Mouse (Mus musculus) embryonic facial prominence, embryonic 10.5 days (tissue): ENCODE results near the gene Ptprn2. TPM values are rescaled to one million over a fixed set of nuclear protein-coding genes. Genes with fewer than 3 reads are reported as not detected.

Source experiments
- DNase-seq: peaks from one replicate; pipeline ENCODE4 v3.0.0-alpha.2; 2017; ENCODE audit warnings: low spot score
- H3K27ac ChIP-seq: fragments of 300-500 bp; sonication (generic); replicated peaks from 2 replicates; pipeline ENCODE4 v1.5.1; 2016; ENCODE audit warnings: mild to moderate bottlenecking
- H3K27me3 ChIP-seq: fragments of 300-500 bp; sonication (generic); replicated peaks from 2 replicates; pipeline ENCODE4 v1.6.1; 2016; ENCODE audit warnings: low read depth, mild to moderate bottlenecking; ENCODE audit not compliant: poor library complexity, severe bottlenecking
- H3K36me3 ChIP-seq: fragments of 300-500 bp; sonication (generic); replicated peaks from 2 replicates; pipeline ENCODE4 v1.6.1; 2016; ENCODE audit warnings: mild to moderate bottlenecking, moderate library complexity
- H3K4me1 ChIP-seq: fragments of 300-500 bp; sonication (generic); 2 replicates; pipeline ENCODE4 v1.6.1; 2016
- H3K4me3 ChIP-seq: fragments of 300-500 bp; sonication (generic); 2 replicates; pipeline ENCODE4 v1.5.1; 2016; ENCODE audit warnings: mild to moderate bottlenecking, moderate library complexity
- H3K9me3 ChIP-seq: fragments of 300-500 bp; sonication (generic); 2 replicates; pipeline ENCODE4 v1.6.1; 2016; ENCODE audit warnings: mild to moderate bottlenecking
- WGBS: fragments of 180-500 bp; shearing (Covaris S2); methylation state at CpG from one replicate; pipeline ENCODE4 v1.1.7; 2016; 5-methylcytosine and 5-hydroxymethylcytosine counted together
- polyA plus RNA-seq: library from polyadenylated mRNA; unstranded; fragments of >200 nt; fragmentation: Nextera tagmentation; extraction: Ambion mirVana; gene quantifications from 2 replicates; pipeline ENCODE4 v1.2.1, GENCODE M21; 2016

Ptprn2 gene
- polyA plus RNA-seq = 1.4 and 2.3 TPM in 2 replicates

DNA sequence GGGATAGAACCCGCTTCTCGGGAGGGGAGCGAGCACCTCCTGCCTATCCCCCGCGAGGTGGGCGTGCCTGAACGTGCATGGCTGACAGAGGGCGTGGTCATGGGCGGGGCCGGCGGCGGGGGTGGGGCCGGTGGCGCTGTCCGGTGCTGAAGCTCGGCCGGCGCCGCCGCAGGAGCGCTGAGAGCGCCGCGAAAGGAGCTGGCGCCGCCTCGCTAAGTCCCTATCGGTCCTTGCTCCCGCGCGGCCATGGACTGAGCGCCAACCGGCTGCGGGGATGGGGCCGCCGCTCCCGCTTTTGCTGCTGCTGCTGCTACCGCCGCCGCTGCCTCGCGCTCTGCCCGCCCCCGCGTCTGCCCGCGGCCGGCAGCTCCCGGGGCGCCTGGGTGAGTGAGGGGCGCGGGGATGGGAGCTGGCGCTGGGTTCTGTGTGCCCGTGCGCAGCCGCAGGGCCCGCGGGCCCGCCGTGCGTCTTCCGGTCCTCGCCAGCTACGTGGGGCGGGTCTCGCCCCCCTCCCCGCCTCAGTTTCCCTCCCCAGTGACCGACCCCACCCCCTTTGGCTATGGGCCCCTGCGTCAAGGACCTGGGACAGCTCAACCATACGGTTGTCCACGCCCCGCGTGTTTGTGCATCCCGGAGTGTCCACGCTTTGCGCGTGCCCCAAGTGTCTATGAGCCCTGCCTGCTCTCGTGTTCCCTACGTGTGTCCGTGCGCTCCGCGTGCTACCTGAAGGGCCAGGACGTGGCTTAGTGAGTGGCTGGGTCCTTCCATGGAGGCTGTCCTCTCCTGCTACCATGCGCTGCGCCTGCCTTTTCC, at the start of gene Ptprn2:
Gene Ptprn2, plus strand, starts transcription at position 130 of the 813 bp plus-strand sequence.
- peak; percentile 91 for DNase-seq
- WGBS = under 1% methylated on average over 86 of the region's 86 CpGs
- Histone ChIP-seq H3K27ac (no peak within 1 kb of the TSS; the same call in 1 of the 2 replicates), H3K4me1 (peaks cover 13% of the 10 kb centered on the region), H3K36me3 (no peaks in the 10 kb centered on the region), H3K4me3 (peak within 1 kb of the TSS; percentile 71), H3K27me3 (peaks cover 30% of the 10 kb centered on the region), H3K9me3 (no peaks in the 10 kb centered on the region)

DNA sequence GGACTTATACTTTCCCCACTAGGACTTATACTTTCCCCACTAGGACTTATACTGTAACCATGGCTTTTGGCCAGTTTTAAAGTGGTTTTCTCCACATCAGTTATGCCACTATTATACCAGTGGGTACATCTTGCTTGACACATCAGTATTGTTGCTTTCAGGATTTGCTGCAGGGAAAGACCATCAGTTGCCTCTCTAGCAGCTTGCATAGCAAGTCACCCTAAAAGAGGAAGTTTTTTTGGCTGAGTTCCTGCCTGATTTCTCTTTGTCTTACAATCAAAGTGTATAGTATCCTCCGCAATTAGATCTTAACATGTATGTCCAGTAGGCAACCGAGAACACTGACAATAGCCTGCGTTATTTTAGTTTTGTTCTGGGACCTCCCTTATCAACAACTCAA, 49.4 kb upstream of the Ptprn2 start:
- DNase-seq = no peak
- Histone ChIP-seq H3K9me3 (no peaks in the 10 kb centered on the region), H3K27ac (no peak overlapping the region), H3K4me3 (no peak overlapping the region), H3K36me3 (peaks cover 95% of the 10 kb centered on the region), H3K27me3 (no peaks in the 10 kb centered on the region), H3K4me1 (no peaks in the 10 kb centered on the region)
- 96% methylated on average over 3 of the region's 3 CpGs for WGBS

DNA sequence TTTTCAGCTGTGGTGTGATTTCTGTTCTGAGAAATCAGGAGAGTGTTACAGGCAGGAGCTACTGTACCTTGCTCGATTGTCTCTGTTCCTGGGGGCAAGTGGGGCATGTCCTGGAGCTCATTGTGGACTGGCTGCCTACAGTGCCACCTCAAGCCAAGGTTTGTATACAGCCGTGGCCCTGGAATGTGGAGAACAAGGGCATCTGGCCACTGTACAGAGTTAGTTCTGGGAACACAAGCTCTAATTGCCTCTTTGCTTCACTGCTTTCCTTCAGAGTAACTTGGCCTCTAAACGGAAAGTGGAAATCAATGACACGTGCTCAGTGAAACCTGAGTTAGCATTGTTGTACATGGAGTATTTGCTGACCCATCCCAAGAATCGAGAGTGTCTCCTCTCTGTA, 46.9 kb upstream of the Ptprn2 start:
- peaks cover 97% of the 10 kb centered on the region for H3K36me3 ChIP-seq
- H3K4me3 ChIP-seq = no peak overlapping the region
- DNase-seq = no peak
- 88% methylated on average over 5 of the region's 5 CpGs for WGBS
- no peaks in the 10 kb centered on the region for H3K4me1 ChIP-seq
- H3K27ac ChIP-seq = no peak overlapping the region
- H3K27me3 ChIP-seq = no peaks in the 10 kb centered on the region
- no peaks in the 10 kb centered on the region for H3K9me3 ChIP-seq

- H3K36me3 ChIP-seq = peaks cover 99% of the 10 kb centered on the region
- no peaks in the 10 kb centered on the region for H3K4me1 ChIP-seq
- H3K4me3 ChIP-seq = no peak overlapping the region
- DNase-seq = no peak
- H3K9me3 ChIP-seq = no peaks in the 10 kb centered on the region
- H3K27ac ChIP-seq = no peak overlapping the region
- H3K27me3 ChIP-seq = no peaks in the 10 kb centered on the region
- 90% methylated on average over 3 of the region's 3 CpGs for WGBS
These were observed 43.3 kb upstream of the Ptprn2 start for GRCm38 (mm10) chr12:116442184-116442583.

DNA sequence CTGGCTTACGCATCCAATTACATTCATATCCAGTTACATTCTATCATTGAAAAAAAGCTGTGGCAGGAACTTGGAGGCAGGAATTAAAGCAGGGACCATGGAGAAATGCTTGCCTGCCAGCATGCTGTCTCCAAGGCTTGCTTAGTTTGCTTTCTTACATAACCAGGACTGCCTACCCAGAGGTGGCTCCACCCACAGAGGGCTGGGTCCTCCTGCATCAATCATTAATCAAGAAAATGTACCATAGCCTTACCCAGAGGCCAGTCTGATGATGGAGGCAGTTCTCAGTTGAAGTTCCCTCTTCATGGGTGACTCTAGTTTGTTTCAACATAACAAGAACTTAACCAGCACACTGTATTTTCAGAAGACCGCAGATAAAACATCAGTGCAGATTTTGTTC, 36.0 kb upstream of the Ptprn2 start:
- no peaks in the 10 kb centered on the region for H3K9me3 ChIP-seq
- H3K27me3 ChIP-seq = no peaks in the 10 kb centered on the region
- H3K4me3 ChIP-seq = no peak overlapping the region
- WGBS = 88% methylated on average over 2 of the region's 2 CpGs
- H3K36me3 ChIP-seq = peaks cover 92% of the 10 kb centered on the region
- DNase-seq = no peak
- H3K4me1 ChIP-seq = no peaks in the 10 kb centered on the region
- no peak overlapping the region for H3K27ac ChIP-seq

DNA sequence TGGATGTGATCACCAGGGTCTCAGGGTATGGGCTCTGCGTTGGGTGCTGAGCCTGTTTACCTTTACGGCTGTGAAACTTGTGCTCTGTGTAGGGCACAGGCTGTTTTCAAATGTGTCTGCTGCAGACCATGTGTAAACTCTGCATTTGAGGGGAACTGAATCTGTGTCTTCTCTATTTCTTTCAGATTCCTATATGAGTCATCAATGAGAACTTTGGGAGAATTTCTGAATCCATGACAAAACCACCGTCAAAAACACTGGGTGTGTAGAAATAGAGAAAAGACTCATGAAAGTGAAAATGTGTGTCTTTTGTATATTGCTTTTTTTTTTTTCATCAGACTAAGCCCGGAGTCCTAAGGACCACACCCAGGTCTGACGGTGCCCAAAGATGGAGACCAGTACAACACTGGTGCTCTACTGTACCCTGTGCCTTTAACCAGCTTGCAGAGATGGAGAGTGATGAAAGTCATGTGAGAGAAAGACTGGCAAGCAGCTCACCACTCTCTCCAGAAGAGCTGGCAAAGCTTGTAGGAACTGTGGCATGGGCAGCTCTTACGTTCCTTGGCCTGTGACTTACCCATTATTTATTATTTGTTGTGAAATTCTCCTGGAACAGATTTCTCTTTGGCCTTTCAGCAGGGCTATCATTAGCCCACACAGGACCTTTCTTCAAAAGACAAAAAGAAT, 25.0 kb upstream of the Ptprn2 start:
- whole genome bisulfite sequencing = 95% methylated on average over 6 of the region's 6 CpGs
- no peak overlapping the region for H3K27ac ChIP-seq
- no peak overlapping the region for H3K4me3 ChIP-seq
- H3K27me3 ChIP-seq = no peaks in the 10 kb centered on the region
- H3K36me3 ChIP-seq = peaks cover 82% of the 10 kb centered on the region
- no peak for DNase-seq
- H3K9me3 ChIP-seq = no peaks in the 10 kb centered on the region
- no peaks in the 10 kb centered on the region for H3K4me1 ChIP-seq

GRCm38 (mm10) chr12:116467030-116467429, 18.5 kb upstream of the Ptprn2 start:
- 95% methylated on average over 5 of the region's 5 CpGs for WGBS

DNA sequence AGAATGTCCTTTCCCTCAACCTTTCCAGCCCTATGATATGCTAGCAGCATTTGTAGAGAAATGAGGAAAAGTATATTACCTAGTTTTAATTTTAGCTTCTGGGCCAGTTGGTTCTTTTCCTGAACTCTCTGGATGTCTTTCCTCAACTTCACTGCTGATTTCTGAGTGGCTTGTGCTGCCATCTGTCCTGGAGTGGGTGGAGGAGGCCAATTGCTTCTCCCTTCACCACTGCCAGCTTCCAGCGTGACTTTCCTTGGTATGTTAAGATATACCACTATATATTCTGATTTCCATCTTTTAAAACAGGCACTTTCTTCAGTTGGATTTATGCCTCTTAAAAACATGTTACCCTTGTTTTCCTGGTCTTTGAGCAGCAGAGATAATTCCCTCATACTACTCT, 17.2 kb upstream of the Ptprn2 start:
- no peak overlapping the region for H3K4me3 ChIP-seq
- H3K4me1 ChIP-seq = no peaks in the 10 kb centered on the region
- H3K36me3 ChIP-seq = peaks cover 35% of the 10 kb centered on the region
- no peak for DNase-seq
- H3K27ac ChIP-seq = no peak overlapping the region
- H3K9me3 ChIP-seq = no peaks in the 10 kb centered on the region
- H3K27me3 ChIP-seq = no peaks in the 10 kb centered on the region
- WGBS = 81% methylated on average over 1 of the region's 1 CpGs

More at GRCm38 (mm10) chr12:116467030-116467429, 18.5 kb upstream of the Ptprn2 start:
- H3K27ac ChIP-seq = no peak overlapping the region
- no peaks in the 10 kb centered on the region for H3K27me3 ChIP-seq
- H3K4me1 ChIP-seq = no peaks in the 10 kb centered on the region
- peaks cover 39% of the 10 kb centered on the region for H3K36me3 ChIP-seq
- no peak for DNase-seq
- no peaks in the 10 kb centered on the region for H3K9me3 ChIP-seq
- H3K4me3 ChIP-seq = no peak overlapping the region

- DNase-seq = no peak
- H3K4me1 ChIP-seq = no peaks in the 10 kb centered on the region
- H3K4me3 ChIP-seq = no peak overlapping the region
- 84% methylated on average over 3 of the region's 3 CpGs for WGBS
- H3K36me3 ChIP-seq = peaks cover 28% of the 10 kb centered on the region
- H3K27me3 ChIP-seq = no peaks in the 10 kb centered on the region
- no peak overlapping the region for H3K27ac ChIP-seq
- no peaks in the 10 kb centered on the region for H3K9me3 ChIP-seq
These were observed 16.4 kb upstream of the Ptprn2 start for GRCm38 (mm10) chr12:116469096-116469495.

DNA sequence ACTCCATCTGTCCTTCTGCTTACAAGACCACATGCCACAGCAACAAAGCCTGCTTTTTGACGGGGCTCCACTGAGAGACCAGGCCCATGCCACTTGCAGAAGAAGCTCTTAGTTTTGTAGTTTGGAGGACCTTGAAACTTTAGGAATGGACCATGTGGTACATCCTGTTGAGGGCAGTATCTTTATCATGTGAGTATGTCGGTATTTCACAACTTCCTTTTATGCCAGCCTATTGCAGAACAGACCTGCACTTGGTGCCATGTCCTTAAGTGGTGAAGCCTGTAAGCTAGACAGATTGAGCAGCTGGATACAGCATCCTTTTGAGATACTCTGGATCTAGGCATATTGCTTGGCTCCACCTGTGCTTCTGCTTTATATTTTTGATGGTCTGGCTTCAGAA, 12.3 kb upstream of the Ptprn2 start:
- H3K27me3 ChIP-seq = no peaks in the 10 kb centered on the region
- no peaks in the 10 kb centered on the region for H3K36me3 ChIP-seq
- no peak for DNase-seq
- H3K27ac ChIP-seq = no peak overlapping the region
- no peaks in the 10 kb centered on the region for H3K4me1 ChIP-seq
- H3K4me3 ChIP-seq = no peak overlapping the region
- 84% methylated on average over 2 of the region's 2 CpGs for WGBS
- no peaks in the 10 kb centered on the region for H3K9me3 ChIP-seq

DNA sequence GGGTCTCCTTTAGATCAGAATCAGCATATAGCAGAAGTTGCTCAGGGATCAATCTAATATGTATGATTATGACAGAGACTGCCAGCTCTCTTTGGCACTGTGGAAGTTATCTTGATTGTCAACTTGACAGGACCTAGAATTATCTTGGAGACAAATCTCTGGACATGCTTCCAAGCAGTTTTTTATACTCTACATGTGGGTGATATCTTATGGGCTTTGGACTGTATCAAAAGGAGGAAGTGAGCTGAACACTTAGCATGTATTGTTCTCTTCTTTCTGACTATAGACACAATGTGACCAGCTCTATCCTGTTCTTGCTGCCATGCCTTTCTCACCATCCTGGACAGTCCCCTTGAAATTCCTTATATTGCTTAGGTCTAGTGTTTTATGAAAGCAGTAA, 11.8 kb upstream of the Ptprn2 start:
- H3K9me3 ChIP-seq = no peaks in the 10 kb centered on the region
- H3K4me1 ChIP-seq = no peaks in the 10 kb centered on the region
- H3K4me3 ChIP-seq = no peak overlapping the region
- no peaks in the 10 kb centered on the region for H3K27me3 ChIP-seq
- DNase-seq = no peak
- H3K36me3 ChIP-seq = no peaks in the 10 kb centered on the region
- no peak overlapping the region for H3K27ac ChIP-seq

GRCm38 (mm10) chr12:116474676-116475075, 10.8 kb upstream of the Ptprn2 start:
- 80% methylated on average over 3 of the region's 3 CpGs for WGBS
- Histone ChIP-seq H3K36me3 (no peaks in the 10 kb centered on the region), H3K9me3 (no peaks in the 10 kb centered on the region), H3K4me3 (no peak overlapping the region), H3K4me1 (no peaks in the 10 kb centered on the region), H3K27me3 (no peaks in the 10 kb centered on the region), H3K27ac (no peak overlapping the region)
- no peak for DNase-seq

DNA sequence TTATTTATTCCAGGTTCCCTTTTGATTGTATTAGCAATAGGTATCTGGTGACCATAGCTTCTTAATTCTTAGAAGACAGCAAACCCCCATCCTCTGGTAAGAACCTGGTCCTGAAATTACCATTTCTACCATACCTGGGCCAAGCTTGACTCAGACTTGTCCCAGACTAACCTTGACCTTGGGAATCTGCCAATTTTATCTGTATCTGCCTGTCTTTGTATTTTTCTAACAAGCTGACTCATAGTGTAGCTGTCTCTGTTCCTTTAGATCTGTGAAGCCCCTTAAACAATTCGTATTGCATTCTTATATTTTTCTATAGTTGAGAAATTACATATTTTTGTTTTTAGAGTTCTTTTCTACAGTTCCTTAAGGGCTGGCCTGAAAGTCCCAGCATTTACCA, 6.7 kb upstream of the Ptprn2 start:
- Histone ChIP-seq H3K9me3 (no peaks in the 10 kb centered on the region), H3K4me3 (no peak overlapping the region), H3K27ac (no peak overlapping the region), H3K27me3 (no peaks in the 10 kb centered on the region), H3K4me1 (no peaks in the 10 kb centered on the region), H3K36me3 (no peaks in the 10 kb centered on the region)
- 65% methylated on average over 1 of the region's 1 CpGs for WGBS
- DNase-seq = no peak
